Mouse (Mus musculus) embryonic fibroblast, embryonic 13.5 days (primary cell): Measurements from ENCODE around the gene Pcsk4. TPM values are rescaled to one million over a fixed set of nuclear protein-coding genes. Genes with fewer than 3 reads are reported as not detected.
A peak's percentile ranks its signal among the peaks of the same experiment; 100 is the strongest.

Source experiments
- H3K27ac ChIP-seq: 2 replicates; pipeline ENCODE4 v1.5.1; 2012; ENCODE audit warnings: low read length, control low read depth, inconsistent platforms; ENCODE audit not compliant: insufficient read depth
- H3K4me1 ChIP-seq: 2 replicates; pipeline ENCODE4 v1.6.1; 2011; ENCODE audit warnings: low read length; ENCODE audit not compliant: control insufficient read depth, insufficient read depth
- H3K4me3 ChIP-seq: 2 replicates; pipeline ENCODE4 v1.5.1; 2011; ENCODE audit warnings: mild to moderate bottlenecking, control low read depth, low read length; ENCODE audit not compliant: insufficient read depth
- CTCF ChIP-seq: IDR thresholded peaks from 2 replicates; pipeline ENCODE4 v1.5.1; 2011; ENCODE audit warnings: mild to moderate bottlenecking, control low read depth, low read length, moderate library complexity, borderline replicate concordance; ENCODE audit not compliant: insufficient read depth
- POLR2A ChIP-seq: IDR thresholded peaks from 2 replicates; pipeline ENCODE4 v1.6.1; 2011; ENCODE audit warnings: low read depth, mild to moderate bottlenecking, control low read depth, low read length, moderate library complexity
- polyA plus RNA-seq: library from polyadenylated mRNA; stranded (reverse); fragments of >200 nt; gene quantifications from 2 replicates; pipeline ENCODE4 v1.2.4, GENCODE M21; 2011; ENCODE audit warnings: low read depth; ENCODE audit not compliant: missing spikeins, insufficient read length

Pcsk4 gene
- polyA plus RNA-seq = 0.42 and 0.81 TPM in 2 replicates

- TF ChIP-seq CTCF = no peak
- TF ChIP-seq POLR2A = no peak
- Histone ChIP-seq H3K27ac (no peak within 1 kb of the TSS), H3K4me3 (peak within 1 kb of the TSS; percentile 31), H3K4me1 (no peaks in the 10 kb centered on the region)
Measured at GRCm38 (mm10) chr10:80329273-80330081, at the start of gene Pcsk4, which contains the start of gene Reep6. Gene Pcsk4 (minus strand): TSS chr10:80329498. Gene Reep6 (plus strand): TSS chr10:80329953.

DNA sequence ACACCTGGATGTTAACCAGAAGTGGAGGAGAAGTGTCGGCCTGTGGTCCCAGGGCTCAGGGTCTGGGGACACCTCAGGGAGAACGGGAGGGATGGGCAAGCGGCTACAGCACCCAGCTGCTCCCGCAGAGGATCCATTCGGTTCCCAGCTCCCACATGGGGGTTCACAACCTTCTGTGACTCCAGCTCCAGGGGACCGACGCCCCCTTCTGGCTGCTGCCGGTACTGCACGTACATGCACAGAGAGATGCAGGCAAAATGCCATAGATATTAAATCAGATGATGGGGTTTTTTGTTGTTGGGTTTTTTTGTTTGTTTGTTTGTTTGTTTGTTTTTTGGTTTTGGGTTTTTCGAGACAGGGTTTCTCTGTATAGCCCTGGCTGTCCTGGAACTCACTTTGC, 48.4 kb upstream of the Pcsk4 start:
- H3K4me1 ChIP-seq = no peaks in the 10 kb centered on the region
- no peak overlapping the region for H3K4me3 ChIP-seq
- TF ChIP-seq POLR2A (no peak), CTCF (peak; percentile 56; the same call in 1 of the 2 replicates)

DNA sequence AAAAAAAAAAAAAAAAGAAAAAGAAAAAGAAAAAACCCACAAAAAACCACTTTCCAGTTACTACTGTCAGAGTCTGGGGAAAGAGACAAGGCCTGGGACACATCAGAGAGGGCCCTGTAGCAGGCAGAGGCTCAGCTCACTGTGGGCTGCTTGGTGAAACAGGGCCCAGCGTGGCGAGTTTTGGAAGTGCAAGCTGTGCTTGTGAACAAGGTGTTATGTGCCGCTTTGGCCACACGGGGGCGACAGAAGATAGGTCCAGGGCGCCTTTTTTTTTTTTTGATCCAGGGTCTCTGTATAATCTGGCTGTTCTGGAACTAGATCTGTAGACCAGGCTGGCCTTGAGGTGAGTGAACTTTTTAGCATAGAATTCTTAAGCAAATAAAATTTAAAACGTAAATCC, 46.9 kb upstream of the Pcsk4 start:
- TF ChIP-seq POLR2A (no peak), CTCF (peak; percentile 69; the same call in 1 of the 2 replicates)
- Histone ChIP-seq H3K4me3 (no peak overlapping the region), H3K4me1 (no peaks in the 10 kb centered on the region), H3K27ac (no peak overlapping the region)

More for the DNA sequence above, 48.4 kb upstream of the Pcsk4 start:
- no peak overlapping the region for H3K27ac ChIP-seq

DNA sequence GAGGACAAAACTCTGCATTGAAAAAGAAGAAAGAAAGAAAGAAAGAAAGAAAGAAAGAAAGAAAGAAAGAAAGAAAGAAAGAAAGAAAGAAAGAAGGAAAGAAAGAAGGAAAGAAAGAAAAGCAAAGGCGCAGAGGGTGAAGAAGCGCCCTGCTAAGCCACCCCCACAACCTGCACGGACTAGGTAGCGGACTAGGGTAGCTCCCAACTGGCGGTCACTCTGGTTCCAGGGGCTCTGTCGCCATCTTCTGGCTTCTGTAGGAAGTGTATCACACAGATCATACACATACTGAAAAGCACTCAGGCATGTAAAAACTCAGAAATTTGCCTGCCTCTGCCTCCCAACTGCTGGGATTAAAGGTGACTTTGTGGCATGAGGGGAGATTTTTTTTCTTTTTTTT, 44.8 kb upstream of the Pcsk4 start:
- no peak overlapping the region for H3K27ac ChIP-seq
- no peaks in the 10 kb centered on the region for H3K4me1 ChIP-seq
- TF ChIP-seq CTCF (peak; percentile 53; the same call in 1 of the 2 replicates), POLR2A (no peak)
- no peak overlapping the region for H3K4me3 ChIP-seq

DNA sequence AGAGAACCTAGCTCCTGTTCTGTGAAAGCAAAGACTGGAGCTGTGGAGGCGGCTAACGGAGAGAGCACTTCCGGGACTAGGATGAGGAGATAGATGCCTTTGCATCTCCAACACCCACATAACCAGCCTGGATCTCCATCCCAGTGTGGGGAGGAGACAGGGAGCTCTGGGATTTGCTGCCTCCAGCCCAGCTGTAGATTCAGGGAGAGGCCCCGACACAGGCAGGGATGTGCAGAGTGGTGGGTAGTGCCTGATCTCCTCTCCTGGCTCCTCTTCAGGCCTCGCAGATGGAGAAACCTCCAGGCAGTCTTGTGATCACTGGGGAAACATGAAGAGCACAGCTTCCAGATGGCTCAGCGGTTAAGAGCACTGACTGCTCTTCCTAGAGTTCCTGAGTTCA, 43.4 kb upstream of the Pcsk4 start:
- Histone ChIP-seq H3K4me3 (no peak overlapping the region), H3K27ac (no peak overlapping the region), H3K4me1 (no peaks in the 10 kb centered on the region)
- no peak for TF ChIP-seq POLR2A
- no peak for TF ChIP-seq CTCF

- no peak overlapping the region for H3K27ac ChIP-seq
- H3K4me1 ChIP-seq = no peaks in the 10 kb centered on the region
- TF ChIP-seq POLR2A (no peak), CTCF (no peak)
- no peak overlapping the region for H3K4me3 ChIP-seq
Measured at GRCm38 (mm10) chr10:80371983-80372382, 42.7 kb upstream of the Pcsk4 start.

DNA sequence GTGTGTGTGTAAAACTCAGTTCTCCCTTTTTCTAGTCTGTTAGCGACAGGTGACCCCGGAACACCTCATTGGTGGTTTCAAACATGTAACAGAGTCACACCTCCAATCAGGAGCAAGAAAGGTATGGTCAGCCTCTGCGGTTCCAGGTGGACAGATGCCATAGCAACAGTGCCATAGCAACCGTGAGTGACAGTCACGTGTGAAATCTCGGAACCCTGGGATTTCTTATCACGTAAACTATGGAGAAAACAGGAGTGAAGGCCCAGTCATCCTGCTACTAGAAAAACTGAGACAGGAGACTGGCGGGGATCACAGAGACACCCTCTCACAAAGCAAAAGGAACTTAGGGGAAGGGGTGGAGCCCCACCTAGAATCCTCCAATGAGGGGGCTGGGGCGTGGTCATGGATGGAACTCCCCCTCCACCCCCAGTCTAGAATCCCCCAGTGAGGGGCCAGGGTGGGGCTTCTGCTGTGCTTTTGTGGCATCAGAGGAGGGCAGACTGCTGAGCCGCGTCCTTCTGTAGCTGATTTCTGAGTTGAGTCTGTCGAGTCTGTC, 42.2 kb upstream of the Pcsk4 start:
- TF ChIP-seq CTCF (no peak), POLR2A (no peak; the same call in 1 of the 2 replicates)
- Histone ChIP-seq H3K4me3 (no peak overlapping the region), H3K4me1 (no peaks in the 10 kb centered on the region), H3K27ac (no peak overlapping the region)

DNA sequence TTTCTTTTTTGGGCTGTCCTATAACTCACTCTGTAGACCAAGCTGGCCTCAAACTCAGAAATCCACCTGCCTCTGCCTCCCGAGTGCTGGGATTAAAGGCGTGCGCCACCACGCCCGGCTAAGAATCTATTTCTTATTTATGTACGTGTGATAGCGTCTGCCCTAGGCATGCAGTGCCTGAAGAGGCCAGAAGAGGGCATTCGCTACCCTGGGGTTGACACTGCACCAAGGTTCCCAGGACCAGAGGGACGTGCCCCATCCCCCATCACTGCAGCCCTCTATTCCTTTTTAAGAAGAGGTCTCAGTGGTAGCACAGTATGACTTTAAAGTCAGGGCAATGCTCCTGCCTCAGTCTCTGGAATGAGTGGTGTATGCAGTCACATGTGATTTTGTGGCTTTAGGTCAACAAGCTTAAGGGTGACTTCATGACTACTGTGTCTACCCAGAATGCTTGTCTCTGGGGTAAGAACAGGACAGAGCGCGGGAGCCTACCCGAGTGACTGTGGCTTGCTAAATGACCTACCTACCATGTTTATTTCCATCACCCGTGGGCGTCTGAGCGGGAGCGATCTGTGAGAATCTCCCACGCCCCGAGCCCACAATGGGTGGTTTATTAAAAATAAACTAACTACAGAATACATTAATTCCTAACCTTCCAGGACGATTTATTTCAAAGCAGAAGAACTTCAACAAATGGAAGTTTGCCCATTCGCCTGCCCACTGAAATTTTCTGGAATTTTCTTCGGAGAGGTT, 40.9 kb upstream of the Pcsk4 start:
- TF ChIP-seq POLR2A = no peak
- 0 out of 2 replicates have a peak, but pooled peaks have one; percentile 8 for TF ChIP-seq CTCF
- no peak overlapping the region for H3K4me3 ChIP-seq
- no peak overlapping the region for H3K27ac ChIP-seq
- no peaks in the 10 kb centered on the region; the same call in 1 of the 2 replicates for H3K4me1 ChIP-seq

GRCm38 (mm10) chr10:80368392-80368791, 39.1 kb upstream of the Pcsk4 start:
- Histone ChIP-seq H3K4me1 (no peaks in the 10 kb centered on the region; the same call in 1 of the 2 replicates), H3K27ac (no peak overlapping the region), H3K4me3 (no peak overlapping the region)
- TF ChIP-seq POLR2A (no peak), CTCF (no peak)

DNA sequence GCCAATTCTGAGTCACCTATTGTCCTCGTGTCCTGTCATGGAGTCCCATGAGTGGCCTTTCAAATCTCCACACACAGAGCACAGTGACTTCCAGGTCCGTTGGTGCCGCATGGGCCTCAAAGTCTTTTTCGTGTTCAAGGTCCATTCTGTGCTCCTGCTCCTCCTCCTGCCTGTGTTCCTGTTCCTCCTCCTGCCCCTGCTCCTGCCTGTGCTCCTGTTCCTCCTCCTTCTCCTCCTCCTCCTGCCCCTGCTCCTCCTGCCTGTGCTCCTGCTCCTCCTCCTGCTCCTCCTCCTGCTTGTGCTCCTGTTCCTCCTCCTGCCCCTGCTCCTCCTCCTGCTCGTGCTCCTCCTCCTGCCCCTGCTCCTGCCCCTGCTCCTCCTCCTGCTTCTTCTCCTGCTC, 38.7 kb upstream of the Pcsk4 start:
- no peak overlapping the region for H3K4me3 ChIP-seq
- TF ChIP-seq POLR2A (no peak), CTCF (no peak)
- H3K4me1 ChIP-seq = no peaks in the 10 kb centered on the region; the same call in 1 of the 2 replicates
- no peak overlapping the region for H3K27ac ChIP-seq
